Comparison of ENCODE assay signal across 30 mouse cellular contexts in genomic region chr4:120150345-120150920, GRCm38 (mm10). TPM values are rescaled to one million over a fixed set of nuclear protein-coding genes. Genes with fewer than 3 reads are reported as not detected.
A peak's percentile ranks its signal among the peaks of the same experiment; 100 is the strongest.
DNase-seq lines count a peak whose midpoint lies in the region; ATAC-seq and TF ChIP-seq lines count a peak whose summit lies in the region.
"Had no signal": no experiment of that assay in that cellular context is flagged by ENCODE, and none has a peak within 500 bp of the region (broad histone marks: within the 10 kb centered on the region; RNA-seq: fewer than 3 reads in every experiment).

No protein-coding gene starts in this region.

- H3K4me2 ChIP-seq in myocyte (ENCODE audit: low read depth) = peak overlapping the region; percentile 47
- H3K4me2 ChIP-seq: embryonic facial prominence, embryonic 12.5 days; embryonic facial prominence, embryonic 15.5 days; forebrain, embryonic 12.5 days; heart, embryonic 13.5 days; hindbrain, embryonic 14.5 days had no signal

- WGBS in heart, embryonic 10.5 days = 37% methylated on average over 6 of the region's 6 CpGs

- no peak overlapping the region for H3K4me3 ChIP-seq in heart, embryonic 10.5 days
- no peak overlapping the region for H3K4me3 ChIP-seq in myocyte
- H3K4me3 ChIP-seq: embryonic facial prominence, embryonic 12.5 days; embryonic facial prominence, embryonic 15.5 days; forebrain, embryonic 12.5 days; gastrocnemius, adult 2 months; heart, embryonic 13.5 days had no signal

- H3K4me1 ChIP-seq in heart, embryonic 10.5 days = peaks cover 32% of the 10 kb centered on the region

- no peaks in the 10 kb centered on the region for H3K9me3 ChIP-seq in heart, embryonic 10.5 days
- H3K9me3 ChIP-seq: embryonic facial prominence, embryonic 12.5 days; embryonic facial prominence, embryonic 15.5 days; forebrain, embryonic 12.5 days; heart, embryonic 13.5 days had no signal

- no peaks in the 10 kb centered on the region for H3K36me3 ChIP-seq in heart, embryonic 10.5 days
- H3K36me3 ChIP-seq in myocyte (ENCODE audit: control insufficient read depth, insufficient read depth) = no peaks in the 10 kb centered on the region
- H3K36me3 ChIP-seq: embryonic facial prominence, embryonic 12.5 days; embryonic facial prominence, embryonic 15.5 days; forebrain, embryonic 12.5 days; heart, embryonic 13.5 days had no signal

- H3K27ac ChIP-seq in heart, embryonic 10.5 days = peak overlapping the region; percentile 85
- H3K27ac ChIP-seq: embryonic facial prominence, embryonic 12.5 days; embryonic facial prominence, embryonic 15.5 days; forebrain, embryonic 12.5 days; gastrocnemius, adult 2 months; heart, embryonic 13.5 days; hindbrain, embryonic 14.5 days; hindbrain, postnatal 0 days had no signal

- no peak for ATAC-seq in frontal cortex, adult (ENCODE audit: low TSS enrichment)
- ATAC-seq: activated CD4-positive, CD25-positive, alpha-beta regulatory T cell, adult 4 months; forebrain, embryonic 16.5 days; hindbrain, postnatal 0 days; inflammation-experienced regulatory T-cells, adult 6 months; intestine, embryonic 16.5 days had no signal

- no peaks in the 10 kb centered on the region for H3K79me2 ChIP-seq in myocyte (ENCODE audit: control insufficient read depth, insufficient read depth)

- peaks cover 26% of the 10 kb centered on the region for H3K27me3 ChIP-seq in heart, embryonic 10.5 days (ENCODE audit: insufficient read depth, poor library complexity, severe bottlenecking)
- H3K27me3 ChIP-seq in myocyte (ENCODE audit: control insufficient read depth, insufficient read depth, insufficient read length) = no peaks in the 10 kb centered on the region
- H3K27me3 ChIP-seq: embryonic facial prominence, embryonic 12.5 days; embryonic facial prominence, embryonic 15.5 days had no signal

- H3ac ChIP-seq in myocyte (ENCODE audit: control insufficient read depth, insufficient read length) = no peak overlapping the region

- peak; percentile 42 for DNase-seq in adrenal gland, postnatal 14 days
- DNase-seq in adrenal gland, adult 18-20 months (ENCODE audit: low spot score in 2 of 2) = no peak
- DNase-seq in heart, embryonic 10.5 days (ENCODE audit: low spot score) = no peak
- no peak for DNase-seq in heart, adult 8-10 months (ENCODE audit: low spot score)
- DNase-seq: adrenal gland, postnatal 10 days; cerebellum, adult 11 months; cerebellum, adult 2 months; cerebellum, adult 9-11 months; cerebellum, postnatal 25 days; gastrocnemius, adult 2 months; gastrocnemius, postnatal 14 days; heart, adult 11 months; heart, postnatal 14 days; heart, postnatal 4 days; kidney, adult 18-20 months had no signal

- TF ChIP-seq POLR2A in myocyte (IDR thresholded peaks at IDR 0.05; ENCODE audit: insufficient read length, low read depth) = no peak

TF ChIP-seq in myocyte, 11 proteins besides CTCF, POLR2A, EP300 and RAD21:
- TF ChIP-seq REST (IDR thresholded peaks at IDR 0.05; ENCODE audit: insufficient read depth, insufficient read length) (no peak), MYOD1 (IDR thresholded peaks at IDR 0.05; ENCODE audit: control insufficient read depth in 1 of 3, insufficient read length in 2 of 3, low read depth in 2 of 3) (peak in 2 of 3 experiments; percentile 47 to 86), TCF3 (IDR thresholded peaks at IDR 0.05; ENCODE audit: insufficient read length, low read depth) (peak; percentile 3), CEBPB (IDR thresholded peaks at IDR 0.05; ENCODE audit: insufficient read depth, poor library complexity, severe bottlenecking) (no peak), MYOG (IDR thresholded peaks at IDR 0.05; ENCODE audit: control insufficient read depth in 1 of 3, insufficient read depth in 1 of 3, insufficient read length in 2 of 3, low read depth in 2 of 3) (peak; percentile 47 to 78 (median 70)), TCF12 (IDR thresholded peaks at IDR 0.05; ENCODE audit: insufficient read depth, poor library complexity, severe bottlenecking) (peak; percentile 67), MAX (IDR thresholded peaks at IDR 0.05; ENCODE audit: low read depth) (no peak), POLR2AphosphoS2 (IDR thresholded peaks at IDR 0.05; ENCODE audit: insufficient read length, low read depth) (no peak), E2F4 (IDR thresholded peaks at IDR 0.05; ENCODE audit: insufficient read depth) (no peak), SRF (IDR thresholded peaks at IDR 0.05; ENCODE audit: control insufficient read depth, insufficient read length, low read depth) (no peak), USF1 (IDR thresholded peaks at IDR 0.05; ENCODE audit: low read depth) (no peak)

RNA-seq across cellular contexts. Expression of gene Edn2, which starts 10.6 kb away (rescaled TPM):
- total RNA-seq in adrenal gland, postnatal 14 days (2021) = not detected in 2 replicates
- under 1 TPM in 1 of 2 experiments, not detected in 1; 0.26 TPM for total RNA-seq in adrenal gland, adult 18-20 months (2021)
- 0.46 and 0.60 TPM in 2 replicates for polyA plus RNA-seq in heart, embryonic 10.5 days (2016; fragmentation: Nextera tagmentation; extraction: Ambion mirVana)
- total RNA-seq in heart, adult 8-10 months (2022) = not detected
- not detected for polyA plus RNA-seq in myocyte (2012; fragmentation: generic; extraction: Trizol)
- total RNA-seq: adrenal gland, postnatal 10 days; common myeloid progenitor, adult 5-6 weeks; gastrocnemius, adult 2 months; gastrocnemius, postnatal 14 days; gastrocnemius, postnatal 4 days; heart, postnatal 14 days; heart, postnatal 4 days had no signal
- polyA plus RNA-seq: activated CD4-positive, CD25-positive, alpha-beta regulatory T cell, adult 4 months; forebrain, embryonic 12.5 days; hindbrain, embryonic 11.5 days; hindbrain, embryonic 14.5 days; inflammation-experienced regulatory T-cells, adult 6 months had no signal
